Mouse (Mus musculus) small intestine, adult 2 months (tissue): ENCODE data around the gene Hapln2.

ENCODE experiments used
- CTCF ChIP-seq: fragments of 200-500 bp; IDR thresholded peaks from 2 replicates; pipeline ENCODE4 v1.5.1; 2012; ENCODE audit warnings: low read depth, mild to moderate bottlenecking, control low read depth, inconsistent platforms, low read length, moderate library complexity, mixed read lengths; ENCODE audit not compliant: insufficient replicate concordance, insufficient read length; ENCODE audit errors: extremely low read depth
- POLR2A ChIP-seq: fragments of 200-500 bp; IDR thresholded peaks from 2 replicates; pipeline ENCODE4 v1.6.1; 2012; ENCODE audit warnings: low read depth, mild to moderate bottlenecking, control low read depth, inconsistent platforms, low read length, moderate library complexity

- TF ChIP-seq CTCF, result no peak
- TF ChIP-seq POLR2A, result no peak
These were observed 26.4 kb downstream of the Hapln2 start for GRCm38 (mm10) chr3:88000816-88001595.
